Mouse (Mus musculus): ENCODE data around the gene Evx2.
A peak's percentile ranks its signal among the peaks of the same experiment; 100 is the strongest.

Evx2 gene

DNA sequence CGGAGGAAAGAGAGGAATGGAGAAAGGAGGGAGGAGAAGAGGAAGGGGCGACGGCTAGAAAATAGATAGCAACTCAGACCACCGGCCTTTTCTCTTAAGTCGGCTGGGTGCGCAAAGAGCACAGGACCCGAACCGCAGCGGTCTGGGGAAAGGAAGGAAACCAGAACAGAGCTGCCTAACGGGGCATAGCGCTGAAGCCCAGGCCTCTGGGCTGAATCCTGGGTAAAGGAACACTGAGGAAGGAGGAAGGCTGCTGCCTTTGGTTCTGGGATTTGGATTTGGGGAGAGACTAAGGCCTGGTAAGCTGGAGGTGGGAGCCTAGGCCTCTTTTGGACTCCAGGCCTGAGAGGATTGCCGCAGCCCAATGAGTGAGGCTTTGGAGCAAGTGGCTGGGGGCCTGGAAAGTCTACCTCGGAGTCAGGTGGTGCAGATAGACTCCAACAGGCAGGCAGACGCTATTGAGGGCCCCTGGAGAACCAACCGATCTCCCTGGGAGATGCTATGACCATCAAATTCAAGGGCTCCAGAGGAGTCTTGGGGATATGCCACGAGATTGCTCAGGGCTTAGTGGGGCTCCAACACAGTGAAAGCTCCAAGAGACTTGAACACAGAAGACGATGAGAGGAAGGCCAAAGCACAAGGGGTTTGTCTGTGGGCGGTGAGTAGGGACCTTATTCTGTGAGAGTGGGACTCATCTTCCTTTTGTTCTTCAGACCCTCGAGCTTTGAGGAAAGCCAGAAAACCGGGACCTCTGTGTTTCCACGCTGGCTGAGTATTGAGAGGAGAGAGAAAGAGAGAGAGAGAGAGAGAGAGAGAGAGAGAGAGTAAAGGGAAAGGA, 21.4 kb upstream of the Evx2 start:
- DNase-seq, result no peak

DNA sequence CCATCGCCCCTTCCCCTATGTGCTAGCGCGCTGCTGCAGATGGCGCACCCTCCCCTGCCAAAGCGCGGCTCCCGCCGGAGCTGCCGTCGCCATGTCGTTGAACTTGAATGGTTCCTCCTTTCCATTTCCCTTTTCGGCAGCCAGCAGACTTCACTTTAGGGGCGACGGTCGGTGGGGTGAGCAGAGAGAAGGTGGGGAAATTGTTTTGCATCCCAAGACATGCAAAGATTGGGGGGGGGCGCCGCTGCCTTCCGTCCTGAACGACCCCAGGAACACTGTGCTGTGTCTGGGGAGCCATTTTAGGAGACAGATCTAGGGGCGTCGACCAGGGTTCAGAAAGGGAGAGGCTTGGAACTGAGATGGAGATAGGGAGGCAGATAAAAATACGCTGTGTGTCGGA, 20.6 kb upstream of the Evx2 start:
- no peak for DNase-seq

DNA sequence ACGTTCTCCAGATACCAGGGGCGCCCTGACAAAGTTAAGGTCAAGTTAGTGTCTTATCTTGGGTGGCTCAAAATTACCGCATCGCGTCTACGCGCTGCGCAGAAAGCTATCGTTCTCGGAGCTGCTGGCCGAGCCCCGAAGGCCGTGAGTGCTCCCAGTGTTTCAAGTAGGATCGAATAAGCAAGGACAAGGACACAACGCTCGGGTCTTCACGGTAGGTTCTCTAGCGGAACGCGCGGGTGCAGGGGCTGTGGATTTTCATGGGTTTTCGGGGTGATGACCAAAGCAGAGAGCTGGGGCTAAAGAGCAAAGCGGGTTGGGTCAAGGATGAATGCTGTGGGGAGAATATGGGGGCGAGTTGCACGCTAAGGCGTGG, 20.2 kb upstream of the Evx2 start:
- DNase-seq, result no peak

DNA sequence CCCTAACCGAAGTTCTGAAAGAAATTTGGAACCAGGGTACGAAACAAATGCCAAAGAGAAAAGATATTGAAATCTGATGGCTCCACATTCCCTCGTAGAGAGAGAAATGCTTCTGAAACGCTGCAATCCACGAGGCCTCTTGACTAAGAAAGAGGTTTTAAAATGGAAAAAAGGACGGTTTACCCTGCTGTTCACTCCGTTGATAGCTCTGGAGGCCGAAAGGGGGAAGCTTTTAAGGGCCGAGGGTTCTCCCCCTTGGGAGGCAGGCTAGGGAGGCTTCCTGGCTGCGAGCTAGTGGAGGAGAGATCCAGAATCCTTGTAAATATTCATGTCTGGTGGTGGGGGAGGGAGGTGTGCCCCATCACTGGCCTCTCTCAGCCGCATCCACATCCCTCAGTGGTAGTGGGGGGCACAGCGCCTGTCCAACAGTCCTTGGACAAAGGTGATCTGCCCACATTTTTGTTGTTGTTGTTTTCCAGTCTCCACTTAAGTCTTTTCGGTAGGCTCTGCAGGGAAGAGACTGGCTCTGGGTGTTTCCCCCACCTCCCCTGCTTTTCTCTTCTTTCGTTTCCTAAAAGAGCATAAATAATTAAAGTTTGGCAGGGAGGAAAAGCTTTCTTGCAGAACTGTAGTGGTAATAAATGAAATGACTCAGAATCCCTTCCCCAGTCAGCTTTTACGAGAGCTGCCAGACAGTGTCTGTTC, 19.7 kb upstream of the Evx2 start, which contains the start of gene Hoxd11:
Gene Hoxd11, plus strand, starts transcription at position 667 of the 705 bp plus-strand sequence.
- no peak for DNase-seq

DNA sequence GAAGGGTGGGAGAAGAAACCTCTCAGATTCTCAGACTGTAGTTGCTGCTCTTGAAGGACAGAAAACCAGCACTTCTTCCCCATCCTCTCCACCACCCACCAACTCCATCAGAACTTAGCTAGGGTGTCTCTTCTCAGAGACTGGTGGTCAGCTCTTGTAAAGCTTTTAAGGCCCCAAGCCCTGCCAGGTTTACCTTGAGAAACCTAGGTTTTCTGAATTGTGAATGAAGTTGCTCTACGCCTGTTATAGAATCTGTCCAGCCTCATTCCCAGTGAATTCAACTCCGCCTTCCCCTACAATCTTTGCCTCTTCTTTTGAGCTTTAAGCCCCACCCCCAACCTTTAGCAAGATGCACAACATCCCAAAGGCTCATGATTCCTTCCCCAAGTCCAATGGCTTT, 17.7 kb upstream of the Evx2 start:
- no peak for DNase-seq

DNA sequence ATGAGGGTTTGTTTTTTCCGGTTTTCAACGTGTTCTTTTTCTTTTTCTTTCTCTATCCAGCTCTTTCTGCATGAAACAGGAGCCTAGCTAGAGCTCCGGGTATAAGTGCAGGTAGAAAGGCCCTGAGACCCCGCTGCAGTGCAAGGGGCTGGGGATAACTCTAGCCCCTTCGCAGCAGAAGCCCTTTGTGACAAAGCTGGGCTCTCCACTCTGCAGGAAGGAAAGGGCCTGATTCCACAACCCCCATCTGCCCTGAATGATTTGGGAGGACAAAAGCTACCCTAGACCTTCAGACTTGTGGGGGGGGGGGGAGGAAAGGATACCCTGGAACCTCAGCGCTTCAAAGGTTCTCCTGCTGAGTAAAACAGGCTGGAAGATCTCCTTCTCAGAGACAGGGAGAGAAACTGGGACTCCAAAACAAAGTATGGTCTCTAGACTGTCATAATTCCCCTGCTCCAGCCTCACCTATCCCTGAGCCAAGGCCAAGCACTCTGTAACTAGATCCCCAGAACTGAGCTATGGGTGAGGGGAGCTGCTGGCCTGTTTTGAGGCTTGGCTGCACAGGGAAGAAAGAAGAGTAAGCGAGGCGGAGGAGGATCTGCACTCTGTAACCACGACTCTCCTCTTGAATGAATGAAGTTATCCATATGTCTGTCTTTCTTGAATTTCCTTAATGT, 17.2 kb upstream of the Evx2 start:
- DNase-seq, result no peak

DNA sequence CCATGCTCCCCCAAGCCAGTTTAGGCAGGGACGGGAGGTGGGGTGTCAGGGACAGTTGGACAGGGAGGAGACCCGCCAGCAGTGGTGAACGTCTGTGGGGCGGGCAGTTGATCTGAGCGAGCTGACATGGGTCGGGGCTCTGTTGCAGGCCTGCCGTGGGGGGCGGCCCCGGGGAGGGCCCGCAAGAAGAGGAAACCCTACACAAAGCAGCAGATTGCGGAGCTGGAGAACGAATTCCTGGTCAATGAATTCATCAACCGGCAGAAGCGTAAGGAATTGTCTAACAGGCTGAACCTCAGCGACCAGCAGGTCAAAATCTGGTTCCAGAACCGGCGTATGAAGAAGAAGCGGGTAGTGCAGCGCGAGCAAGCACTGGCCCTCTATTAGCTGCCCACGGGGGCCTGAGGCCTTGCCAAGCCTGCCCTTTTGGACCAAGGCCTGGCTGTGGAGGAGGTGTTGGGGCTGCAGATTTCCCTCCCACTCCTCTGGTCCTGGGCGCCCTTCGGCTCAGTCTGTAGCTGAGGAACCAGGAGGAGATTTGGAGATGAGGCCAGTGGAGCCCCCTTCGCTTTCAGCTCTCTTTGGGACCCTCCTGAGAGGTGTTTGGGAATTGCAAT, 16.4 kb upstream of the Evx2 start:
- no peak for DNase-seq

DNA sequence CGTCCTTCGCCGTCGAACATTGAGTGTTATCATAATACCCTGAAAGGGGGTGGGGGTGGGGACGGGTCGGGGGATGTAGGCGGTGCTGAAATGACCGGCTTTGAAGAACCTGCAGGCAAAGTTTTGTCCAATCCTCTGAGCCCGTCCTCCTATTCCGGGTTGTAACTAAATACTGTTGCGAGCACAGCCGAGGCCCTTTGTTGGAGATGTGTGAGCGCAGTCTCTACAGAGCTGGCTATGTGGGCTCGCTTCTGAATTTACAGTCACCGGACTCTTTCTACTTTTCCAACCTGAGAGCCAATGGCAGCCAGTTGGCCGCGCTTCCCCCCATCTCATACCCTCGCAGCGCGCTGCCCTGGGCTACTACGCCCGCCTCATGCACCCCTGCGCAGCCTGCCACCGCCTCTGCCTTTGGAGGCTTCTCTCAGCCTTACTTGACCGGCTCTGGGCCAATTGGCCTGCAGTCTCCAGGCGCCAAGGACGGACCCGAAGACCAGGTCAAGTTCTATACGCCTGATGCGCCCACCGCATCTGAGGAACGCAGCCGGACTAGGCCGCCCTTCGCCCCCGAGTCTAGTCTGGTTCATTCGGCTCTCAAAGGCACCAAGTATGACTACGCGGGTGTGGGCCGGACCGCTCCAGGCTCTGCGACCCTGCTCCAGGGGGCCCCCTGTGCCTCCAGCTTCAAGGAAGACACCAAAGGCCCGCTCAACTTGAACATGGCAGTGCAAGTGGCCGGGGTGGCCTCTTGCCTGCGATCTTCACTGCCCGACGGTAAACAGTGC, 15.7 kb upstream of the Evx2 start, which contains the start of gene Hoxd12:
Gene Hoxd12, plus strand, starts transcription at position 133 of the 785 bp plus-strand sequence.
- DNase-seq, result no peak

DNA sequence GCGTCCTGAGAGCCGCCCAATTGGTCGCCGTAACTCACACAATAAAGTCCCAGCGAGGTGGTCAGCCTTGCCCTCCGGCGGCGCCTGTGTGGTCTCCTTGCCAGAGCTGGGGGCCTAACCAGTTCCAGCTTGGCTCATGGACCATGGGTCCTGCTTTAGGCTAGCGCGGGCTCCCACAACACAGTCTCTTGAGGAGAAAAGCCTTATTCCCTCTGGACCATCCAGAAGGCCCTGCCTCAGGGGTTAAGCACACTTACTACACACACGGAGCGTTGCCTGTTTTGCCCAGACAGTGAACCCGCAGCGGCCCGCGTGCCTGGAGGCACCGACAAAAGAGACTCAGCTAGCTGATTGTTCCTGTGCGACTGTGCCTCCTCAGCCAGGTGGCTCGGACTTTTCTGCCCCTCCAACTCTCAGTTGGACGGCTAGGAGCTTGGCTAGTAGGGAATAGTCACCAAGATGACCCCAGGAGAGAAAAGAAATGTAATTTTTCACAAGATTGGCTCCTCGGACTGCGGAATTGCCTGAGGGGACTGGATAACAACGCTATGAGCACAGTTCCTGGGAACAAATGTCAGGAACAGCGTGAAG, 14.6 kb upstream of the Evx2 start:
- no peak for DNase-seq

DNA sequence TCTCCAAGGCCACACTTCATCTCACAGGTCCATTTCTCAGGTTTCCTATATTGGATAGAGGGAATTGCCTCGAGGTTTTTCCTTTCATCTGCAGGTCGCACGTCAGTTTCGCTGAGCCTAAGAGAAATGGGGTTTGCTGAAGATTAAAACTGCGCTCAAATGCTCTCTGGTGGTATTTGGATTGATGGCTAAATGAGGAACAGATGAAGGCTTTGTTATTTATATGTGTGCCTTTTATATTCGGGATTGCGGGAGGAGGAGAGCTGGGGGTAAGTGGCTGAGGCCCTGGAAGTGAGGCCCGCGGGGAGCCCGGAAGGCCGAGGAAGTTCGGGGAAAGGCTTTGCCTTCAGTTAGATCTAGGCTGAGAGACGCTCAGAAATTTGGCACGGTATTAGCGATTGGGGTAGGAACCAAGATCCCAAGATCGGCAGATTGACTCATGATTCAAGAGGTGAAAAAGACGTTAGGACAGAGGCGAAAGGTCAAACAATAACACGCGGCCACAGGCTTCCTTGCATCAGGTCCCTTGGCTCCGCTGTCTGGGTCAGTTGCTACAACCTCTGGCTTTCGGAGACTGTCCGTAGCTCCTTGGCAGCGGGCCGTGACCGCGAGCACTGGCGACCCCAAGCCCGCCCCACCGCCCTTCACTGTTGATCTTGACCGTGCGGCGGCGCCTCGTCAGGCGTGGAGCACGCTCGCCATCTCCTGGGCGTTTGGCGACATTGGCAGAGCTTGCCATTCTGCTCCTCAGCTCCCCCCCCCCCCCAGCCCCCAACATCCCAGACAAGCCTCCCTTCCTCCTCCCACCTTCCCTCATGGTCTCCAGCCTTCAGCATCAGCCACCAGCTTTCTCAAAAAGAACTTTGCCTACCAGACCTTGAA, 13.4 kb upstream of the Evx2 start:
- peak in 1 of 2 experiments; percentile 81 for DNase-seq

DNA sequence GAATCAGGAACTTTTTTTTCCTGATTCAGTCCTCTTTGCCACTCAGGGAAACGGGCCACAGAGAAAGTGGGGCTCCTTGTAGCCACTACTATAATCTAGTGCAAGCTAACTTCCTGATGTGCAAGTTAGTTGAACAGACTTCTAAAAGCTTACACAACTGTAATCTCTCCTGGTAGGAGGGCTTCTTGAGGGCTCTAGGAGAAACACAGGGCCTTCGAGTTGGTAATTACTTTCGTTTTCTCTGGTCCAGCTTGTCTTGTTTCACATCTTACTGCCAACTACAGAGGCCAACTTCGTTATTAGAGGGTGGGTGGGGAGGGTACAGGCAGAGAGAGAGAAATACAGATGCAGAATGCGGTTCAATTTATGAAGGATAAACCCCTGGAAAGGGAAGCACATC, 12.5 kb upstream of the Evx2 start:
- DNase-seq, result no peak

DNA sequence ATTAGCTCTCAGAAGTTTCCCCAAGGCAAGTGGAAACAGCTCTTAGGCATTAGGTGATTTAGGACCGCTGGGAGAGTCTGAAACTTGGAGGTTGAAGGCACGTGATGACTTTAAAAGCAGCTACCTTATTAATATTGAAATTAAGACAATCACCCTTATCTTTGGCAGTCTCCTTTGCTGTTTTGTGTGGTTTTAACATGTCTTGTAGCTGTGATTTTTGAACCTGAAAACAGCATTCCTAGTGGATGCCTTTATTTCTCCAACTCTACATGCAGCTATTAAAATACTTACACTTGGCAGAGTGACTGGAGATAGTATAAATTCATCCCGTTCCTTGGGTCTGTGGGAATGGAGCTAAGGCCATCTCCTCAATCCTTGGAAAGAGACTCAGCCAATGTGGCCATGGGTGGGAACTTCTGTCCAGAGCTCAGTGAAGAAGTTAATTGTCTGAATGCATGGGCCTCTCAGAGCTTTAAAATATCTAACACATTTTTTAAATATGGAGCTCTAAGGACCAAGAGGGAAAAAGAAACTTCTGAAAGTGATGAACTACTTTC, 11.4 kb upstream of the Evx2 start:
- DNase-seq, result no peak

DNA sequence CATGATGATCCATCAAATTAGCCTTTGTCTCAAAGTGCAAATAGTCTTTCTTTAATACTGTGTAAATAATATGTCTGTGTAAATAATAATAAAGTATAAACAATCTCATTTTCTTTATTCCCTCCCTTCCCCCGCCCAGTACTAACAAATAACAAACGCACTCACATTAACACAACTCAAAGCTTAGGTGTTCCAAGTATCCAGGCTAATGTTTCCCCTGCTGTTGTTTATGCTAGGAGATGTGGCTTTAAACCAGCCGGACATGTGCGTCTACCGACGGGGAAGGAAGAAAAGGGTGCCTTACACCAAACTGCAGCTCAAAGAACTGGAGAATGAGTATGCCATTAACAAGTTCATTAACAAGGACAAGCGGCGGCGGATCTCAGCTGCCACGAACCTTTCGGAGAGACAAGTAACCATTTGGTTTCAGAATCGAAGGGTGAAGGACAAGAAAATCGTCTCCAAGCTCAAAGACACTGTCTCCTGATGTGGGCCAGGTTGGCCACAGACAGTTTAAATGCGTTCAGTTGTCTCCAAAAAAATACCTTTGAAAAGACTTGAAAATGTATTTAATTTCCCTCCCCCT, 10.4 kb upstream of the Evx2 start:
- no peak for DNase-seq

DNA sequence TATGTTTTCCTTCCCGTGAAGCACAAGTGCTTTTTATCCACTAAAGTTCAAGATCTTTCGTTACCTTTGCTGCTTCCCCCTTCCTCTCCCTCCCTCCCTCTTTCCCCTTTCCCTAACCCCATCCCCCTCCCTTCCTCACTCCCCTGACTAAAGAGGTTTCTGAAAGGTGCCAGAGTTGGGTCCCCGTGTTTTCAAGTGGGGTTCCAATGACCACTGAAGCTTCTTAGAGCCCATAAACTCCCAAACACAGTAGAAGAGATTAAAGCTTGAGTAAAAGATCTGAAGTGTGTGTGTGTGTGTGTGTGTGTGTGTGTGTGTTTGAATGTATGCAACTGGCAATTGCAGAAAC, 9.8 kb upstream of the Evx2 start:
- DNase-seq, result no peak

DNA sequence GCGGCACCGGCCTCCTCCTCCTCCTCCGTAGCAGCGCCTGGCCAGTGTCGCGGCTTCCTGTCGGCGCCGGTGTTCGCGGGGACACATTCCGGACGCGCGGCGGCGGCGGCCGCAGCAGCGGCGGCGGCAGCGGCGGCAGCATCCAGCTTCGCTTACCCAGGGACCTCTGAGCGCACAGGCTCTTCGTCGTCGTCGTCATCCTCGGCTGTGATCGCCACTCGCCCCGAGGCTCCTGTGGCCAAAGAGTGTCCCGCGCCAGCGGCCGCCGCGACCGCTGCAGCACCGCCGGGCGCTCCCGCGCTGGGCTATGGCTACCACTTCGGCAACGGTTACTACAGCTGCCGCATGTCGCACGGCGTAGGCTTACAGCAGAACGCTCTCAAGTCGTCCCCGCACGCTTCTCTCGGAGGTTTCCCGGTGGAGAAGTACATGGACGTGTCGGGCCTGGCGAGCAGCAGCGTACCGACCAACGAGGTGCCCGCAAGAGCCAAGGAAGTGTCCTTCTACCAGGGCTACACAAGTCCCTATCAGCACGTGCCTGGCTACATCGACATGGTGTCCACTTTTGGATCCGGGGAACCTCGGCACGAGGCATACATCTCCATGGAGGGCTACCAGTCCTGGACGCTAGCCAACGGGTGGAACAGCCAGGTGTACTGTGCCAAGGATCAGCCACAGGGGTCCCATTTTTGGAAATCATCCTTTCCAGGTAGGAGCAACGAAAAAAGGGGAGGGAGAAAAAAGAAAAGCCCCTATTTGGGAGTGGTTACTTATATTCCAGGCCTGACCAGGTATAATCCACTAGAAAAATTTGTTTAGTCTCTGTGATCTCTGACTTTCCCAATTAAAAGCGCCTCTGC, 9.2 kb upstream of the Evx2 start:
- DNase-seq, result no peak

DNA sequence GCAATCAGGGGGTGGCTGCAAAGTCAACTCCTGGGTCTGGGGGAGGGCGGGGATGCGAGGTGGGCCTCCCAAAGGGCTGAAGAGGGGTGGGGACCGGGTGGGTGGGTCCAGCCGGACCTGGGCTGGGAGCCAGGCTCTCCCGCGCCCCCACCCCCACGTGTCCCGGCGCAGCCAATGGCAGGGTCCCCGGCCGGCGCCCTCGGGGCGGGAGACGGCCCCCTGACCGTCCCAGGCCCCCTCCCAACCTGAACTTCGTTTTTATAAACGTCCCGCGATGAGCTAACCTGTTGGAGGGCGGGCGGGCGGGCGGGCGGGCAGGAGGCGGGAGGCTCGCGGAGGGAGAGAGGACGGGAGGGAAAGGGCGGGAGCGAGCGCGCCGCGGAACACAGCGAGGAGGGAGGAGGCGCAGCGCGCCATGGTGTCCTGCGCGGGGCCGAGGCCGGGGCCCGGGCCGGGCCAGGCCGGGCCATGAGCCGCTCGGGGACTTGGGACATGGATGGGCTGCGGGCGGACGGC, 8.5 kb upstream of the Evx2 start, which contains the start of gene Hoxd13:
Gene Hoxd13, plus strand, starts transcription at position 469 of the 516 bp plus-strand sequence.
- no peak for DNase-seq

DNA sequence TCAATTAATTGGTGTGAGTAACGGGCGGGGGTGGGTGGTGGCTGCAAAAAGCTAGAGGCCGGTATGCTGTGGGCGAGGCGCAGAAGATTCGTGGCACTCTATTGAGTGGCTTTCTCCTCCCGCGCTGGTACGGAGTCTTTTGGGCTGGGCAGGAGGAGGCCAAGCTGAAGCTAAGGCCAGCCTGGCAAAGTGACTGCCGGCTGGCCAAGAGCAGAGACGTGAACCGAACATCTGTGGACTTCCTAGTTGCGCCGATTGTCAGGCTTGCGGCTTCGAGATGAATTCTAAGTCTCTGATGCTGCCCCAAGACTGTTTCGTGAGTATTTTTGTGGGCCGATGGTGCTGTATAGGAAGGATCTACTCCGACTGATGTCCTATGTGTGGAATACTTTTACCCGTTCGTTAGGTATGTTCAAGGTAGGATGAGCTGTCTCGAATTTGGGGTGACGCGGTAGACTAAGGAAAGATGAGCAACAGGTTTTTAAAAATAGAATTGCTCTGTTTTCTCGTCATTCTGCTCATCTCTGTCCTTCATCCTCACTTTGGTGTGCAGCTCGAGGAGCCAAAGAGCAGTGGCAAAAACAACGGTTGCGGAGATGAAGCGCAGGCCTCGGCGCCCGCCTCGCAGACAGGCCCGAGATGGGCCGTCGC, 8.0 kb upstream of the Evx2 start:
- DNase-seq, result no peak

DNA sequence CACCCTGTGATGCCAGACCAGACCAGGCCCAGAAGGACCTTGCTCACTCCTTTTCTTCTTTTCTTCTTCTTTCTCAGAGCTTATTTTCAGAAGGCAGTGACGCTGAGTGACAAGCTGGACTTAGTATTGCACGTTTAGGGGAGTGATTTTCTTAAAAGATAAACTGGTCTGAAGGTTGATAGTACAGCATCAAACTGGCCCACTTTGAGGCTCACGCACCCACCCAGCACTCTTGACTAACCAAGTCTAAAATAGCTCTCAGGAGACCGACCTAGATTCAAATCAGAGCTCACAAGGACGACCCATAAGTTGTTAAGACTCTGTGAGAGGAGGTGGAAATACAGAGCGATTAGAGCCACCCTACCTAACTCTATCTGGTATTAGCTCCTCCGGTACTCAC, 7.1 kb upstream of the Evx2 start:
- no peak for DNase-seq
